Mouse (Mus musculus) adrenal gland, postnatal 14 days (tissue): Measurements from ENCODE around the gene Apol7e. TPM values are rescaled to one million over a fixed set of nuclear protein-coding genes. Genes with fewer than 3 reads are reported as not detected.
"Not testable (repeated sequence)": the region's sequence is repeated elsewhere in the genome, so short reads cannot be mapped to it uniquely, and the experiment has no call there.

Source experiments
- DNase-seq: peaks from one replicate; pipeline ENCODE4 v3.0.0; 2021; ENCODE audit warnings: mixed read lengths
- total RNA-seq: library from RNA; stranded (reverse); gene quantifications from 2 replicates; pipeline ENCODE4 v1.2.3, GENCODE M21; 2021

Gene Apol7e
- total RNA-seq, 1 experiment from 2014 or later: not detected

DNA sequence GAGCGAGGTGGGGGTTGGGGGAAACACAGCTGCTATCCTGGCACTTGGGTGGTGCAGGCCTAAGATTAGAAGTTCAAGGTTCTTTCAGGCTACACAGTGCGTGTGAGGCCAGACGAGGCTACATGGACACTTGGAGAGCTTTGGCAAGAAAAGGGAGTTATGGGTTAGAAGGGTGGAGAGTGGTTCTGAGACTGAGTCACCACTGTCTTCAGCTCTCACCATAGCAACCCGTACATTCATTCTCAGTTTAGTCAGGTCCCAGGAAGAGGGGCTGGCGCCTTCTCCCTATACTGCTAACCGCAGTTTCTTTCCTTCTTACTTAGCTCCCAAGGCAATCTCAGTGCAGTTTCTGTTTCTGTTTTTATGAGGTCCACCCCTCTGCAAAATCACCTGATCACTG lies 42.9 kb downstream of the Apol7e start:
- DNase-seq: not testable (repeated sequence)

DNA sequence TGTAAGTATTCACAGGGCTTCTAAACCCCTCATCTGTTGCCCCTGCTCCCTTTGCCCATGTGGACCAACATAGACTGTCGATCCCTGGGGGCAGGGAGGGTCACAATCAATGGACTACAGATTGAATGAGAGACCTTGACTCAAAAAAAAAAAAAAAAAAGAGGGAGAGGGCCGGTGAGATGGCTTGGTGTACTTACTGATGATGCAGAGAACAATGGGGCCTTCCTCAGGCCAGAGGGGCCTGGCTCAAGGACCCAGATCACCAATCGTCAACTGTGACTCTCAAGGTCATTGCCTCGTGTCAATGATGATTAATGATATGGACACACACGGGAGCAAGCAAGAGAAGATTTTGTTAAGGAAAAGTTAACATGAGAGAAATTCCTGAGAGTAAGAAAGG lies 46.0 kb downstream of the Apol7e start:
- no peak for DNase-seq

DNA sequence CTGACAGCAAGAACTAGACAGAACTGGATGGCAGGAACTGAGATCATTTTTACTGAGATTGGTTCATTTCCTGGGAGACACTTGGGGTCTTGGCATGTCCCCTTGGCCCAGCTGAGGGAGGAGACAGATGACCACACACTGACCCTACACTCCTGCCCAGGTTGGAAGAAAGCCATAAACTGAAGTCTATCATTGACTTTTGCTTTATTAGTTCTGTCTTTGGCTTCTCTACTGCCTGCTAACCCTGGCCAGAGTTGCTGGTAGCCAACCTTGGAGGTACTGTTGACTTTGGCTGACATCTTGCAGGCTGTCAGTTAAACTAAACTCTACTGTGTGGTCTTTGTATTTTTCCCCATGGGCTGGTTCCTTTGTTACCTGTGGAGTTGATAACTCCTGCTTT lies 46.4 kb downstream of the Apol7e start:
- DNase-seq: no peak

DNA sequence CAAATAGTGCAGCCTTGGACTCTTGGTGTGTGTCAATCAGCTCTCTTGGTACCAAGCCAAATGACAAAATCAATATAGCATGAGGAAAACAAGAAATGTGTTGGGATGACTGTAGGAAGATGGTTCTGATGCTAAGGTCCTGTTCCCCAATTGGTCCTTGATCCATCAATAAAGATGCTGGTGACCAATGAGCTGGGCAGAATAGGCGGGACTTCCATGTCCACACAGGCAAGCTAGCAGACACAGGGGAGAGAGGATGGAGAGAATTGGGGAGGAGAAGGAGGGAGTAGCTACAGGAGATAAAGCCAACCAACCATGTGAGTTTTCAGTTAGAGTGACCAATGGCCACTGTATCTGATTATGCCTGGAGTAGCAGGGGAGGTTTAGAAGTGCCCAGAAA lies 47.7 kb downstream of the Apol7e start:
- DNase-seq: no peak

DNA sequence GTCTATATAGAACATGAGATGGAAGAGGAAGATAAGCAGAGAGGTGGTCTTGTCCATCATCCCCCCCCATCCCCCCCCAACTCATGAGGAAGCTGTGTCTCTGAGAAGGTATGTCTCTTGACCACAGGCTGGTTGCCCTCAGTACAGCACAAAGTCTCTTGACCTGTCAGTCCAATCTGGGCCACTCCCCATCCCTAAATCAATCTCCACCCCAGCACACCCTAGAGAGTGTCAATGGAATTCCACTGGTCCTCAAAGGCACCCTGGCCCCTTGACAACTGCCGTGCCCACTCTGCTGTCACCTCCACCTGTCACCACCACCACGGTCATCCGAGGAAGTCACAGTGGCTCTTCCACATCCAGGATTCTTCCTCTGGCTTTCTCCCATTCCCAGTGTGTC lies 49.8 kb downstream of the Apol7e start:
- no peak for DNase-seq

DNA sequence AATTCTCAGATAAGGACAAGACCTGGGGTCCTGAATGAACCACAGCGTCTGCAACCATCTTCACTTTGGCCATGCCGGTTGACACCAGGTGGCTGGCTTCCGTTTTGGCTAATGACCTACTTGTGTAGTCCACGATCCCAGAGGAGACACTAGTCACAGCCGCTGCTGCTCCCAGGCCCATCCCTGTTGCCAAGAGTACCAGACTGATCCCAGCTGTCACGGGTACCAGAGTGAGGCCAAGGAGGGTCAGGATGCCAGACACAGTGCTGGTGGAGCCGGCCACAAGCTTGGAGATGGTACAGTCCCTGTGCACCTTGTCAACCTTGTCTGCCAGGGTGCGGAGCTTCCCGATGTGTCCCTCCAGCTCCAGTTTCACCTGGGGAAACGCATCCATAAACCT lies 51.1 kb downstream of the Apol7e start:
- no peak for DNase-seq

DNA sequence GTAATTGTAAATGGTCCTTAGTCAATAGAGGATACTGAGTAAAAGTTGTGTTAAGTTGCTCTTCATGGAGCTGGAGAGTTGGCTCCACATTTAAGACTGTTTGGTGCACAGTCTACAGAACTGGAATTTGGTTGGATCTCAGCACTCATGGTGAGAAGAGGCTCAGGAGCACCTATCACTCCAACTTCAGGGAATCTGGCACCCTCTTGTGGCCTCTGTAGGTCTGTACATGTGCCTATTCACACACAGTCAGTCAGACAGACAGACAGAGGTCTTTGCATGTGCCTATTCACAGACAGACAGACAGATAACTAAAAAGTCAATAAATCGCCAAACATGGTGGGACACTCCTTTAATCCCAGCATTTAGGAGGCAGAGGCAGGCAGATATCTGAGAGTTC lies 51.8 kb downstream of the Apol7e start:
- peak; percentile 57 for DNase-seq

DNA sequence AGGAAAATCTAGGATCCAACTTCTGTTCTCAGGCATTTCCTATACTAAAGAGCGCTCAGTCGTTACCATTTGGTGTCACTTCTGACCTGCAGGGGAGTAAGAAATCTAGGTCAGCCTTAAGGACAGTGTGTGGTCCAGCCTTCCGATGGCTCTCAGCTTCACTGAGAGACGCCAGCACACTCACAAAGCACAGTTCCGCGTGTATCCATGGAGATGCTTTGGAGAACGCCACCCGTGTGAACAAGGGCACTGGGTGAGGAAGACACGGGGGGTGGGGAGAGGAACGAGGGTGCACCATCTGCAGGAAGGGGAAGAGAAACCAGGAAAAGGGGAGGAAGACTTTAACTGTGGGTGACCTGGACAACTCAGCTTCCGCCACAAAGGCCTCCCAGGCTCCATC lies 53.8 kb downstream of the Apol7e start:
- DNase-seq: no peak

DNA sequence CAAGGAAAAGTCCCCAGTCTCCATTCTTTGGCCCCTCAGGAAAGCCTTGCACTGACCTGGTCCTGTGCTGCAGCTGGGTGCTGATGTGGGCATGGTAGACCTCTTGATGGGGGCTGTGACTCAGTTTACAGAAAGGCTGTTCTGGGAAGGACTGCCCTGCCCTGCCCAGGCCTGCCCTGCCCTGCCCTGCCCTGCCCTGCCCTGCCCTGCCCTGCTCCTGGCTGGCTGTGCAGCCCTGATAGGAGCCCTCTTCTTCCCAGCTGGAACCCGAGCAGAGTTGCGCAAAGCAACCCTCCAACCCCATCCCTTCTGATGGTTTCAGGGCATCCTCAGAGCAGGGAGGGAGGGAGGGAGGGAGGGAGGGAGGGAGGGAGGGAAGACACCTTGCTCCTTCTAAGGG lies 56.5 kb downstream of the Apol7e start:
- no peak for DNase-seq

DNA sequence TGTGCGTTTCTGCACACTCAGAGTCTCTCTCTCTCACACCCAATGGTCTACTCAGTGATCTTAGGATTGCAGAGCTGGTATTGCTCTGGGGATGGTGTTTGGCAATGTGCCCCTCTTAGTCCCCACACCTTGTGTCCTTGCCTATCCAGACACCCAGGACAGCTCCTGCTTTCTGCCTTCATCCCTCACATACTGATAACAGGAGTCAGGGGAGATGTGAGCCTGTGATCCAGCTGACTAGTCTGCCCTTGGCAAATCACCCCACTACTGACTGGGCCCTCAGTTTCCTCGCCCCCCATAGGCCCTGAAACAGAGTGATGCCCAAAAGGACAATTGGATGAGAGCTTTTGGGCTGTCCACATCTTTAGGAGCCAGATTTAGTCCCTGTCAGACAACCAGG lies 57.4 kb downstream of the Apol7e start:
- no peak for DNase-seq

DNA sequence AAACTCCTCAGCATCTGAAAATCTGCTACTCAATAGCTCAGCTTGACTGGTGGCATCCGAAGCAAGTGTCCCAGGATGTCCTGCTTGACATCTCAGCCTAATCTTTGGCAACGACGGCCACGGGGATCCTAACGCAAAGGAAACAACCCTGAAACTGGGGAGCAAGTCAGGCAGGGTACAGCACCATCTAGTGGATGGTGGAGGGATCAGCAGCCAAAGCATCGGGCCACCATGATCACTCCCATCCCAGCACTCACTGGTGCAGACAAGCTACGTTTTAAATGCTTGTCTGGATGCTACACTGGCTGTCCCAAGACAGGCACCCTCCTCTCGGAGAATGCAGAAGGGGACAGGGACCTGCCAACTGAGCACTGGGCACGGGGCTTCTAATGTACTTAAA lies 58.2 kb downstream of the Apol7e start, which contains the start of gene Apol8:
TSS of gene Apol8 (minus strand) at position 156 of the 400 bp plus-strand sequence.
- DNase-seq: peak; percentile 77

DNA sequence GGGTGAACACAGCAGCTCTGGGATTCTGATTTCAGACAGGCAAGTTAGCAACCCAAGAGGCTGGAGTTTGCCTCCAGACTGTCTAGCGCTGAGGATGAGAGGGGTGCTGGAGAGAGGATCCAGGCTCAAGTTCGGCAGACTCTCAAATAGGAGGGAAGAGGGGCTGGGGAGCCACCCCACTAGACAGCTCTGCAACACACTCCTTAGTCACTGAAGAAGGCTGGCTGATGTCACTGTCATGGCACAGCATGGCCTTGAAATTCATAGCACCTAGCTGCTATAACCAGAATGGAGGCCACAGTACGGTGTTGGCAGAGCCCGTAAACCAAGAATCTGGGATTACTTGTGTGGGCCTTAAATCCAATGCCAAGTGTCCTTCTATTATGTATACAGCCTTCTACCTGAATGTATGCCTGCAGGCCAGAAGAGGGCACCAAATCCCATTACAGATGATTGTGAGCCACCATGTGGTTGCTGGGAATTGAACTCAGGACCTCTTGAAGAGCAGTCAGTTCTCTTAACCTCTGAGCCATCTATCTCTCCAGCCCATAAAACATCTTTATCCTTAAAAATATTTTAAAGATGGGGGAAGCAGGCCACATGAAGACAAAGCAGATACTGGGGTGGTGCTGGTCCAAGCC lies 59.0 kb downstream of the Apol7e start:
- DNase-seq: no peak

DNA sequence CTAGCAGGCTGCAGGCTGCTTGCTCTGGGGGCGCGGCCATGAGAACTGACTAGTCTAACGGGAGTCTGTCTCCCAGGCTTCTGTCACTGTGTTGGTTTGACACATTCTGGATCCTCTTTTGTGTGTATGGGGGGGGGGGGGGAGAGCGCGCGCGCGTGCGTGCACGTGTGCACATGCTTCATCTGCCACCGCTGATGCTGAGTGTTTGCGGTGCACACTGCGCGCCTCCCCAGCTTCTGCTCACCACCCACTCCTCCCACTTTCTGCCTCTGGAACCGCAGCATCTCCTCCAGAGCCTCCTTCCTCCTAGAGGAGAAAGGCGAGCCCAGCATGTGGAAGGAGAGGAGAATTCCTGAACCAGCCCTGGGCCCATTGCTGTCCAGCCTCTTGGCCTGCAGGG lies 61.4 kb downstream of the Apol7e start:
- DNase-seq: no peak

DNA sequence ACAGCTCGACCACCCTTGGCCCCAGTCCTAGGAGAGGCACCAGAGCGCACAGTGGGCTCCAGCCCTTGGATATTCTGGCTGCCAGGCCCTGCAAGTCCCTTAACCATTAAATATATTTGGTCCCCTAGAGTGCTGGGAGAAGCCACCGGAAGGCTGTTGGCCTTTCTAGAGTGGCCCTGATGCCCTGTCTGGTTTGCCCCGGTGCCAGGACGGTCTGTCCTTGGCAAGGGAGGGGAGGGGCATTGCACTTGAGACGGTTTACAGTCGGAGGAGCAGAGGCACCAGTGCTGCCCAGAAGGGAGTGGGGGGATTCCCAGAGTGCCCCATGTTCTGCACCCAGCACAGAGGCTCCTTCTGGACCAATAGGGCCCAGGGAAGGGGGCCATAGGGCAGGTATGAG lies 62.4 kb downstream of the Apol7e start:
- DNase-seq: peak; percentile 85

DNA sequence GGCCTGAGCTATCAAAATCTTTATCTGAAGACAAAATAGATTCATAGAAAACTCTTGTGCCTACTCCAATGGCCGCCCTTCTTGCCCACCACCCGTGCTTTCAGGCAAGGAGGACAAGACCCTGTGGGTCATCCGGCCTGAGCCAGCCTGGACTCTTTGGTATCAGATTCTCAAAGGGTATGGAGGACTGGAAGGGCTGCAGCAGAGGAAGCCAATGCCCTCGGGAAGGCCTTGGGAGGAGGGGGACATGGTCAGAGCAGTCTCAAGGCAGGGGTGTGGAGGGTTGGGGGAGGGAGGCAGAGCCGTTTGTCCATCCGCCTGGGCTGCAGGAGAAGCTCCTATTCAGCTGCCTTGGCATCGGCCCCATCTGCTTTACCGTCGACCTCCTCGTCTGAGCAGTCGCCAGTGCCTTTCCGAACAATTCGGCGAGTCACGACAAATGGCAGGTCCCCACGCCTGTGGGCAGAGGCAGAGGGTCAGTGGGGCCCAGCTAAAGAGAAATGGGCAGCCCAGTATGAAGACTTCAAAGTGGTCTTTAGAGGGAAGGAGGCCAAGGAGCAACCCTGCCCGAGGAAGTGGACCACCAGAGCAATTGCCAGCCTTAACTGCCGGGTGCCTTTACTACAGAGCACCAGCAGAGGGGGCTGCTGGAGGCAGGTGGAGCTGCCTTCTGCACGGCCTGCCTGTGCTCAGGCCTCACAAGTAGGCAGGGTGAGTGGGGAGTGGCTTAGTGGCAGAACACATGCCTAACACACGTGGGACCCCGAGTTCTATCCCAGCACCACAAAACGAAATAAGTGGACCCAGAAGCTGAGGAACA lies 63.1 kb downstream of the Apol7e start:
- peak; percentile 81 for DNase-seq

DNA sequence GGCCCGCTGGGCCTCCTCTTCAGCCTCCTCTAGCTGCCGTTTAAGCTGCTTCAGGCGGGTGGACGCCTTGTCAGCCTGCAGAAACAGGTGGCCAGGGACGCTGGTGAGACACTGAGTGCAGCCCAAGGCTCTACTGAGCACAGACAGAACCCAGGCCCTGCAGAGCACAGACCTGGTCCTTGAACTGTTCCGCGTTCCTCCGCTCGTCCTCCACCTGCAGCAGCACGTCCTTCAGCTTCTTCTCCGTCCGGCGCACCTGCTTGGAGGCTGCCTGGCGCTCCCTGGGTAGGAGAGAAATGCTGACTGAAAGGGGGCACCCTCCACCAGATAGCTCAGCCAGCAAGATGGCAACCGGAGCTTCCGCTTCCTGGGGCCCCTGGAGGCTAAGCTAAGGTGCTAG lies 64.4 kb downstream of the Apol7e start:
- no peak for DNase-seq

DNA sequence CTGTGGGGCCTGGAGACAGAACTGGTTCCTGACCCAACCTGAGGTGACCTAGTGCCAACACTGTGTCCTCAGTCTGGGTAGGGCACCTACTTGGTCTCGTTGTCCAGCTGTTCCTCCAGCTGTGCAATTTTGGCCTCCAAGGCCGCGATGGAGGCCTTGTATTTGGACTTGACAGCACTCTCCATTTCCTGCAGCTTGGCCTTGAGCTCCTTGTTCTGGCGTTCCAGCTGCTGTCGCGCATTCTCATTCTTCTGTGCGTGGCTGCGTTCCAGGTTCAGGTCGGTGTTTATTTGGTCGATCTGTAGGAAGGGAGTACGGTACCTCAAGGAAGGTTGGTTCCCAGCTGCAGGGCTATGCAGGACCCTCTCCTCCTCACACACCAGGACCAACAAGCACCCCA lies 65.0 kb downstream of the Apol7e start:
- peak; percentile 61 for DNase-seq

DNA sequence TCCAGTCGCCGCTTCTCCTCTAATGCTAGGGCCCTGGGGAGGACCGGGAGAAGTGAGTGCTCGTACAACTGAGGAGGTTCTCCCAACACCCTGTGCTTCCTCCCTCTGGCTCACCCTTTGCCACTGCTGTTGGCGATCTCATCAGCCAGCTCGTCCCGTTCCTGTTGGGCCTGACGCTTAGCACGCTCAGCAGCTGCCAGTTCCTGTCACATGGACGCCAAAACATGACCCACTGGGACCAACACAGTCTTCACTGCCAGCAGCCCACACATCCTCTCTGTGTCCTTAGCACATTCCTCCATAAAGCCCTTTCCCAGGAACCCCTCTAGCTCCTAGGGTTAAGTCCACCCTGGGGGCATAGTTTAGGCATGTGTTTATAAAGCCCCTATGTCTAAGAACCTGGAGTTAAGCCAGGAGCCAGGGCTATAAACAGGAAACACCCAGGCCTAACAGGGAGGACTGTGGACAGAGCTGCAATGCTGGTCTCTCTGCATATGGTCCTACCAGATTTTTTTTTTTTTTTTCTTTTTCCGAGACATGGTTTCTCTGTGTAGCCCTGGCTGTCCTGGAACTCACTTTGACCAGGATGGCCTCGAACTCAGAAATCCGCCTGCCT lies 65.8 kb downstream of the Apol7e start:
- peak; percentile 71 for DNase-seq

DNA sequence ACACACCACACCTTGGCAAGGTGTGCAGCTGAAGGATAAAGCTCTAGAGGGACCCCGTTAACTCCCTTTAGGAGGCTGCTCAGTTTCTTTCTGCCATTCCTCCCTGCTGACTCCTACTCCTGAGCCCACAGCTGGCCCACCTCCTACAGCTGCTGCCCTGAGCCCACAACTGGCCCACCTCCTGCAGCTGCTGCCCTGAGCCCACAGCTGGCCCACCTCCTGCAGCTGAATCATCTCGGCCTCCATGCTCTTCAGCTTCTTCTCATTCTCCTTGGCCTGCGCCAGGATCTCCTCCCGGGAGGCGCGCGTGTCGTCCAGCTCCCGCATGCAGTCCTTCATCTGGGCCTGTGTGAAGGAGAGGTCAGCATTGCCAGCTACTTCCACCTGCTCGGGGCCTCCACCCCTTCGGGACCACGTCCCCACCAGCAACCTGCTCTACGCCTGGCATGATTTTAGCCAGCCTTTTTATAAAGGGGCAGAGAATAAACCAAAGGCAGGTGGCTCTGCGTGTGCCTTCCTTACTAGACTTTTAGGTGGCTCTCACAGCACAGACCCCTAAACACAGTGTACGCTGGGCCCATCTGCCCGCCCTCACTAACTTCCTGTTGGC lies 66.9 kb downstream of the Apol7e start:
- no peak for DNase-seq

DNA sequence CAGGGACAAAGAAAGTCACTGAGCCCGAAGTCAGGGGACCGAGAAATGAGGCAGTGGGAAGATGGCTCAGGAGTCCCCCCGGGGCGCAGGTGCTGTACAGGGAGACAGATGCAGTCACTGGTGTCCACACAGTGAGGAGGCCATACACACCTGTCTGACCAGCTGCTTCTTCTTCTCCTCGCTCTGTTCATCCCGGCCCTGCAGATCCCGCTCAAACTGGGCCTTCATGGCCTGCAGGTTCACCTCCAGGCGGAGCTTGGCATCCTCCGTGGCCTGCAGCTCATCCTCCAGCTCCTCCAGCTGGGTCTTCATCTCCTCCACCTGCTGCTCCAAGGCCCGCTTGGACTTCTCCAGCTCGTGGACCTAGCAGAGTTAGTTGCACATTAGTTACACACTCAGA lies 68.3 kb downstream of the Apol7e start:
- DNase-seq: no peak
